Mouse (Mus musculus) forebrain, postnatal 0 days (tissue): Measurements from ENCODE around the gene Hist2h3b. TPM values are rescaled to one million over a fixed set of nuclear protein-coding genes. Genes with fewer than 3 reads are reported as not detected.

ENCODE experiments used
- ATAC-seq: fragments of 200-750 bp; cut with Nextera tagmentation; 2 replicates; pipeline ENCODE4 v1.8.0; 2017; ENCODE audit warnings: mild to moderate bottlenecking, moderate library complexity
- DNase-seq: peaks from one replicate; pipeline ENCODE4 v3.0.0-alpha.2; 2015
- H3K27ac ChIP-seq: fragments of 300-500 bp; sonication (generic); 2 replicates; pipeline ENCODE4 v1.5.1; 2014; ENCODE audit warnings: low read depth, mild to moderate bottlenecking, antibody characterized with exemption, low read length, moderate library complexity, mixed read lengths
- H3K27me3 ChIP-seq: fragments of 300-500 bp; sonication (generic); 2 replicates; pipeline ENCODE4 v1.6.1; 2014; ENCODE audit warnings: mild to moderate bottlenecking, low read length, mixed read lengths; ENCODE audit not compliant: insufficient read depth
- H3K36me3 ChIP-seq: fragments of 300-500 bp; sonication (generic); 2 replicates; pipeline ENCODE4 v1.6.1; 2014; ENCODE audit warnings: mild to moderate bottlenecking, moderate library complexity; ENCODE audit not compliant: insufficient read depth
- H3K4me1 ChIP-seq: fragments of 300-500 bp; sonication (generic); 2 replicates; pipeline ENCODE4 v1.6.1; 2014; ENCODE audit warnings: antibody characterized with exemption; ENCODE audit not compliant: insufficient read depth
- H3K4me2 ChIP-seq: fragments of 300-500 bp; sonication (generic); 2 replicates; pipeline ENCODE4 v1.6.1; 2014; ENCODE audit warnings: low read depth, mild to moderate bottlenecking, moderate library complexity
- H3K4me3 ChIP-seq: fragments of 300-500 bp; sonication (generic); 2 replicates; pipeline ENCODE4 v1.5.1; 2014; ENCODE audit warnings: low read depth, low read length, mixed read lengths
- H3K9ac ChIP-seq: fragments of 300-500 bp; sonication (generic); 2 replicates; pipeline ENCODE4 v1.6.1; 2014; ENCODE audit warnings: mild to moderate bottlenecking
- H3K9me3 ChIP-seq: fragments of 300-500 bp; sonication (generic); 2 replicates; pipeline ENCODE4 v1.6.1; 2016; ENCODE audit warnings: low read length
- CTCF ChIP-seq: sonication (generic); IDR thresholded peaks from 2 replicates; pipeline ENCODE4 v1.5.1; 2016; ENCODE audit warnings: antibody characterized with exemption, control low read depth, low read depth
- WGBS: fragments of 180-500 bp; shearing (Covaris S2); extraction: QIAGEN DNeasy Blood & Tissue Kit; methylation state at CpG from one replicate; pipeline ENCODE4 v1.1.7; 2014; 5-methylcytosine and 5-hydroxymethylcytosine counted together
- polyA plus RNA-seq: library from polyadenylated mRNA; unstranded; fragments of >200 nt; fragmentation: Nextera tagmentation; extraction: Ambion mirVana; gene quantifications from 2 replicates; pipeline ENCODE4 v1.2.1, GENCODE M21; 2015
- total RNA-seq: library from RNA; depleted of rRNA; stranded (reverse); fragments of >200 nt; gene quantifications from 2 replicates; pipeline ENCODE4 v1.2.3, GENCODE M21; 2014

Hist2h3b gene
- total and polyA plus RNA-seq, 2 experiments from 2014 or later: 9.7 to 545 TPM

- no peak for TF ChIP-seq CTCF
- H3K36me3 ChIP-seq: no peaks in the 10 kb centered on the region
- no peak overlapping the region for H3K27ac ChIP-seq
- DNase-seq: no peak
- H3K4me2 ChIP-seq: no peak overlapping the region
- H3K4me3 ChIP-seq: no peak overlapping the region
- WGBS: 81% methylated on average over 3 of the region's 3 CpGs
- H3K27me3 ChIP-seq: no peaks in the 10 kb centered on the region
- no peaks in the 10 kb centered on the region for H3K9me3 ChIP-seq
- peaks cover 10% of the 10 kb centered on the region for H3K4me1 ChIP-seq
- no peak overlapping the region for H3K9ac ChIP-seq
- ATAC-seq: no peak
Observed at GRCm38 (mm10) chr3:96257190-96257589, 11.3 kb upstream of the Hist2h3b start.

- Histone ChIP-seq H3K36me3 (no peaks in the 10 kb centered on the region), H3K9ac (no peak overlapping the region), H3K27me3 (no peaks in the 10 kb centered on the region), H3K27ac (no peak overlapping the region), H3K4me1 (peaks cover 12% of the 10 kb centered on the region), H3K9me3 (no peaks in the 10 kb centered on the region), H3K4me3 (no peak overlapping the region), H3K4me2 (no peak overlapping the region)
- no peak for DNase-seq
- no peak for ATAC-seq
- TF ChIP-seq CTCF: no peak
- 90% methylated on average over 5 of the region's 5 CpGs for WGBS
Observed at GRCm38 (mm10) chr3:96260220-96260619, 8.2 kb upstream of the Hist2h3b start.

DNA sequence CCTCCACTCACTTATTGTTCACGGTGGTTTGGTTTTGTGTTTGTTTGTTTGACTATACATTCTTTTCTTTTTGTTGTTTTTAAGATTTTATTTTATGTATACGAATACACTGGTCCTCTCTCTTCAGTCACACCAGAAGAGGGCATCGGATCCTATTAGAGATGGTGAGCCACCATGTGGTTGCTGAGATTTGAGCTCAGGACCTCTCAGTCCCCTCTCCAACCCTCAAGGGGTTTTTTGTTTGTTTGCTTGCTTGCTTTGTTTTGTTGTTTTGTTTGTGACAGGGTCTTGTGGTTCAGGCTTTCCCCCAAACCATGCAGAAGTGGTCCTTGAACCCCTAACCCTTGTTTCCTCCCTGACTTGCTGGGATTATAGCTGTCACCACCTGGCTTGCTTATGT, 6.8 kb upstream of the Hist2h3b start:
- 0 out of 2 replicates have a peak, but pooled peaks have one; percentile 11 for TF ChIP-seq CTCF
- H3K27ac ChIP-seq: peak overlapping the region; percentile 98
- no peaks in the 10 kb centered on the region for H3K9me3 ChIP-seq
- ATAC-seq (no peak), DNase-seq (no peak)
- H3K4me1 ChIP-seq: peaks cover 12% of the 10 kb centered on the region
- 43% methylated on average over 3 of the region's 3 CpGs for WGBS
- peak overlapping the region; percentile 73 for H3K4me2 ChIP-seq
- H3K36me3 ChIP-seq: no peaks in the 10 kb centered on the region
- H3K4me3 ChIP-seq: peak overlapping the region; percentile 59
- peak overlapping the region; percentile 92 for H3K9ac ChIP-seq
- H3K27me3 ChIP-seq: no peaks in the 10 kb centered on the region

DNA sequence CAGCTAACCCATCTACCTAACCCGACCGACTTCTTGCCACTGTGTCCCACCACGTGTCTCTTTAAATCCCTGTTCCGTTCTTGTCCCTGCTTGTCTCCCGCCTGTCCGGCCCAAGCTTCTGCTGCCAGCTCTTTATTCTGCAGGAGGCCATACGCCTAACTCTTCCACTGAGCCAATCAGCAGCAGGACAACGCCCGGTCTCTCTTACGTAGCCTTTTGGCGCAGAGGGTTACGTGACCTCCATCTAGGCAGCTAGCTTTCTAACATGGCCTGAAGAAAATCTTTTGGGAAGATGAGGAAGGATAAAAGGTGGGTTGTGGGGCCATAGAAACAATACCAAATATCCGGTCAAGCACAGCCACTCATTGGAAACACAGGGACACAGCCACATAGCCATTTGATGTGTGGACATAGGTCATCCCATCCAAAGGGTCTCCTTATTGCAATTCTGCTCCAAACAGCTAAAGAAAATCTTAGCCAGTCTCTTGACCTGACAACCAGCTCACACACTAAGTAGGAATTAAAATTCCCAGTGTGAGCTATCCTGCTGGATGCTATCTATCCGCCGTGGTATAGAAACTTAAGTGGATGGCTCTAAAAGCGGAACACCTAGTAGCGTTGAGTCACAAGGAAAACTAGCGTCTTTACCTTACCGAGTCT, 6.1 kb upstream of the Hist2h3b start:
- peak overlapping the region; percentile 59 for H3K4me3 ChIP-seq
- no peaks in the 10 kb centered on the region for H3K9me3 ChIP-seq
- ATAC-seq: peak; percentile 70
- peak overlapping the region; percentile 73 for H3K4me2 ChIP-seq
- under 1% methylated on average over 19 of the region's 19 CpGs for WGBS
- peak; percentile 83 for DNase-seq
- H3K36me3 ChIP-seq: no peaks in the 10 kb centered on the region
- no peak for TF ChIP-seq CTCF
- H3K4me1 ChIP-seq: peaks cover 12% of the 10 kb centered on the region
- H3K27ac ChIP-seq: peak overlapping the region; percentile 98
- H3K27me3 ChIP-seq: no peaks in the 10 kb centered on the region
- peak overlapping the region; percentile 92 for H3K9ac ChIP-seq

- TF ChIP-seq CTCF: peak; percentile 64
- Histone ChIP-seq H3K4me2 (peak within 1 kb of the TSS; percentile 73), H3K27ac (peak within 1 kb of the TSS; percentile 98), H3K4me1 (peaks cover 16% of the 10 kb centered on the region), H3K4me3 (peak within 1 kb of the TSS; percentile 59), H3K36me3 (no peaks in the 10 kb centered on the region), H3K9me3 (no peaks in the 10 kb centered on the region), H3K9ac (peak within 1 kb of the TSS; percentile 92), H3K27me3 (no peaks in the 10 kb centered on the region)
- peak; percentile 97 for DNase-seq
- ATAC-seq: peak; percentile 91
- under 1% methylated on average over 40 of the region's 40 CpGs for WGBS
Observed at GRCm38 (mm10) chr3:96262979-96263550, 5.4 kb upstream of the Hist2h3b start, which contains the start of gene Hist2h4. Gene Hist2h4, minus strand, starts transcription at chr3:96263311.

DNA sequence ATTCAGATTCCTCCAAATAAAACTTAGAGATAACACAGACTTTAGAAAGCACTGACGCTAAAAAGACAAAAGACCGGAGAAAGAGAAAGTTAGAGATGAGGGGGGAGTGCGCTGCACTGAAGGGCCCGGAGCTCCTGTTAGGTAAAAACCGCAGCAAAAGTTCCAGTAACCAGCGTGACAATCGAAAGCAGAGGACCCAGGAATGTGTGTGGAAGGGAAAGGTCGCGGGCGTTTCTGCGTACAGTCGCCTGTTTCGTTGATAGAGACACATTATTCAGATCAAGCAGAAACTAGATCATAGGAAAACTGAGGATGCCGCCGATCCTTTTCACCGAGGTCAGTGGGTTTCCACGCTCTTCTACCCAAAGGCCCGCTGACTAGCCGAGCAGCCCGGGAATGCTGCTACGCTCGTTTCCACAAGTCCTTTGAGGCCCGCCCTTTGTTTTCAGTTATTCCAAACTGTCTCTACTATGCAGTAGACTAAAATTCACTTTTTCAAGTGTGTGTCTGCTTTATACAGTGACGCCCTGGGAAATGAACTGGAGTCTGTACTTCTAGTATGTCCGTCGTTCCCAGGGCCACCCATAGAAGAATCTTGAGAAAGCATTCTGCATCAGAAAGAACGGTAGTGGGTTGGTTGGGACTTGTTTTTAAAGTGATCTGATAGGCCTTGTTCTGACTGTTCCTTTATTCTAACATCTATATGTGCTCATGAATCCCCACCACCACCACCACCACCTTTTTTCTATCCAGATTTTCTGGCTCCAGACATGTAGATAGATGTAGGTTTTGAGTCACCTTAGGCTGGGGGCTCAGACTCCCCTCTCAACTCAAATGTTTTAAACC, 4.7 kb upstream of the Hist2h3b start:
- Histone ChIP-seq H3K4me2 (peak overlapping the region; percentile 73), H3K4me3 (peak overlapping the region; percentile 59), H3K4me1 (peaks cover 17% of the 10 kb centered on the region), H3K9me3 (no peaks in the 10 kb centered on the region), H3K36me3 (no peaks in the 10 kb centered on the region), H3K27me3 (no peaks in the 10 kb centered on the region), H3K27ac (peak overlapping the region; percentile 98), H3K9ac (peak overlapping the region; percentile 53)
- 4% methylated on average over 27 of the region's 27 CpGs for WGBS
- TF ChIP-seq CTCF: no peak
- DNase-seq (peak; percentile 57), ATAC-seq (peak; percentile 22)
